Mouse (Mus musculus): ENCODE data around the gene Yipf1. TPM values are rescaled to one million over a fixed set of nuclear protein-coding genes. Genes with fewer than 3 reads are reported as not detected.

The Yipf1 gene
- polyA plus RNA-seq (2015; fragmentation: Nextera tagmentation; extraction: Ambion mirVana) = 52.3 and 54.5 TPM in 2 replicates

GRCm38 (mm10) chr4:107313690-107314478 lies at the start of gene Yipf1:
Gene Yipf1 (plus strand): TSS chr4:107314363.

DNA sequence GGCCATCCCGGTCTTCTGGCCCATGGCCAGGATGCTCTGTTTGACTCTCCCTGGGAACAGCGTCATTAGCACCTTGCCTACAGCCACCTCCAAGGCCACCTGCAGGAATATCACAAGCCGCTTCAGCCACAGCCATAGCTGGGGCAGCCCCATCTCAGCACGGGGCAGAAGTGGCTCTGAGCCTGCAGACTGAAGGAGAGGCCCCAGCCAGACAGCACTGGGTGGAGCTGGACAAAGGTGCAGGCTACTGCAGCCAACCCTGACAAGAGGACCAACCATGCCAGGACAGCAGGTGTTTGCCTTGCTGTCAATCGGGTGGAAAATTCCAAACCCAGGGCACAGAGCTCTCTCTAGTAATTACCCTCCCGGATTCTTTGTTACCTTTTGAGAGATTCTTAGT lies 7.2 kb upstream of the Yipf1 start, which contains the start of gene Dio1:
Gene Dio1, minus strand, starts transcription at position 204 of the 400 bp plus-strand sequence.

GRCm38 (mm10) chr4:107367567-107368314 lies 53.6 kb downstream of the Yipf1 start, which contains the start of gene Ndc1:
Gene Ndc1 (plus strand): TSS chr4:107367784.

Other genes with a start within 250 kb of the Yipf1 start
- gene Mrpl37, start 247.5 kb upstream of the Yipf1 start, polyA plus RNA-seq (2015; fragmentation: Nextera tagmentation; extraction: Ambion mirVana) = 54.9 and 56.7 TPM in 2 replicates
- gene Cyb5rl, start 247.4 kb upstream of the Yipf1 start, polyA plus RNA-seq (2015; fragmentation: Nextera tagmentation; extraction: Ambion mirVana) = 4.2 and 4.8 TPM in 2 replicates
- gene Cdcp2, start 217.5 kb upstream of the Yipf1 start, polyA plus RNA-seq (2015; fragmentation: Nextera tagmentation; extraction: Ambion mirVana) = not detected in 2 replicates
- gene Tmem59, start 136.0 kb upstream of the Yipf1 start, polyA plus RNA-seq (2015; fragmentation: Nextera tagmentation; extraction: Ambion mirVana) = 399 and 415 TPM in 2 replicates
- 23.4 and 26.9 TPM in 2 replicates for gene Tceanc2, start 135.2 kb upstream of the Yipf1 start, polyA plus RNA-seq (2015; fragmentation: Nextera tagmentation; extraction: Ambion mirVana)
- not detected in 2 replicates for gene Ldlrad1, start 105.2 kb upstream of the Yipf1 start, polyA plus RNA-seq (2015; fragmentation: Nextera tagmentation; extraction: Ambion mirVana)
- 30.4 and 34.2 TPM in 2 replicates for gene Lrrc42, start 60.8 kb upstream of the Yipf1 start, polyA plus RNA-seq (2015; fragmentation: Nextera tagmentation; extraction: Ambion mirVana)
- 38.6 and 46.0 TPM in 2 replicates for gene Hspb11, start 60.8 kb upstream of the Yipf1 start, polyA plus RNA-seq (2015; fragmentation: Nextera tagmentation; extraction: Ambion mirVana)
- not detected in 2 replicates for gene Dio1, start 7.2 kb upstream of the Yipf1 start, polyA plus RNA-seq (2015; fragmentation: Nextera tagmentation; extraction: Ambion mirVana)
- gene Ndc1, start 53.4 kb downstream of the Yipf1 start, polyA plus RNA-seq (2015; fragmentation: Nextera tagmentation; extraction: Ambion mirVana) = 6.7 and 8.0 TPM in 2 replicates
- gene Glis1, start 120.2 kb downstream of the Yipf1 start, polyA plus RNA-seq (2015; fragmentation: Nextera tagmentation; extraction: Ambion mirVana) = 0.29 and 0.60 TPM in 2 replicates

Data from urinary bladder, postnatal 0 days (tissue).